Mouse (Mus musculus): Measurements from ENCODE around the gene Zfp691.

DNA sequence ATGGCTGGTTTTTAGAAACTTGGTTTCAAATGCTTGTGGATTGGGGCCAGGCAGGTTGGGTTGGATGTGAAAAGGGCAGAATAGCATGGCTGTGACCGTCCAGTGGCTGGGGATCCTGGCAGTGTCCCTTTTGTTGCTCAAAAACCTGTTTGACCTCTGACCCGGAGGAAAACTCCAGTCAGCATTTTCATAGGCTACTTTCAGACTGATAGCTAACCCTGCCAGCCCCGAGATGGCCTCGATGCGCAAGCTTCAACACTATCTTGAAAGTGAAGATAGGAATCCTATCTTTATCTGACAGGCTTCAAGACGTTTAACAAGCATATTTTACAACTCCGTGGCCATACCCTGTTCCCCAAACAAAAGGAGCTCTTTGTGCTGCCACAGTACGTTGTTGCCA lies 36.7 kb downstream of the Zfp691 start:
- TF ChIP-seq POLR2A (IDR thresholded peaks at IDR 0.05; ENCODE audit: extremely low read depth, insufficient read depth, low read length) (no peak), CTCF (IDR thresholded peaks at IDR 0.05; ENCODE audit: low read depth, low read length) (no peak)
